Mouse (Mus musculus): ENCODE measurements around the gene Nlrc5. TPM values are rescaled to one million over a fixed set of nuclear protein-coding genes. Genes with fewer than 3 reads are reported as not detected.
"Not testable (repeated sequence)": the region's sequence is repeated elsewhere in the genome, so short reads cannot be mapped to it uniquely, and the experiment has no call there.

The Nlrc5 gene
- polyA plus RNA-seq, 1 experiment from 2014 or later = 0.45 TPM

DNA sequence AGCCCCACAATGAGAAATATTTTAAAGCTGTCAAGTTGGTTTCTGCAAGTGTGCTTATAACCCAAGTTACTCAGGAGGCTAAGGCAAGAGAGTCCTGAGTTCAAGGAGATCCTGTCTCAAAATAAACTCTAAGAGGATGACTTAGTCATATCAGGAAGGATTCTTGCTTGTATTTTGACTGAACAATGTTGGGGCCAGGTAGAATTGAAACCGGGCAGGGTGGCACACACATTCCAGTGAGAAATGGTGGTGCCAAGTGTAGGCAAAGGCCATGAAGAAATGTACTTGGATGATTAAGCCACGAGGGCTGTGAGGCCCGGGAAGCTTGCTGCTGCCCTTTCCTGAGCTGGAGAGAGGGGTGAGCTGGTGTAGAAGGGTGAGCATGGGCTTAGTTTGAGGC, 13.0 kb downstream of the Nlrc5 start:
- H3K27me3 ChIP-seq (ENCODE audit: control insufficient read depth, insufficient read depth, low read depth, low read length) = no peaks in the 10 kb centered on the region
- WGBS = 72% methylated on average over 3 of the region's 3 CpGs
- H3K4me1 ChIP-seq (replicated peaks; ENCODE audit: control insufficient read depth, insufficient read depth, low read length) = no peaks in the 10 kb centered on the region
- no peak overlapping the region for H3K9ac ChIP-seq (ENCODE audit: low read length)
- H3K27ac ChIP-seq (ENCODE audit: low read length) = no peak overlapping the region
- H3K36me3 ChIP-seq (ENCODE audit: control insufficient read depth, insufficient read depth, low read length) = no peaks in the 10 kb centered on the region
- no peak overlapping the region for H3K4me3 ChIP-seq (ENCODE audit: low read length)
- no peak for ATAC-seq (ENCODE audit: low read depth)
- no peaks in the 10 kb centered on the region for H3K9me3 ChIP-seq (ENCODE audit: control insufficient read depth, low read length)
- H3K4me2 ChIP-seq (ENCODE audit: low read depth, low read length) = no peak overlapping the region

GRCm38 (mm10) chr8:94447583-94448324, 13.6 kb downstream of the Nlrc5 start:
- Histone ChIP-seq H3K27me3 (ENCODE audit: control insufficient read depth, insufficient read depth, low read depth, low read length) (no peaks in the 10 kb centered on the region), H3K4me3 (ENCODE audit: low read length) (no peak overlapping the region), H3K36me3 (ENCODE audit: control insufficient read depth, insufficient read depth, low read length) (no peaks in the 10 kb centered on the region), H3K4me1 (replicated peaks; ENCODE audit: control insufficient read depth, insufficient read depth, low read length) (no peaks in the 10 kb centered on the region), H3K9ac (ENCODE audit: low read length) (no peak overlapping the region), H3K9me3 (ENCODE audit: control insufficient read depth, low read length) (no peaks in the 10 kb centered on the region), H3K27ac (ENCODE audit: low read length) (no peak overlapping the region), H3K4me2 (ENCODE audit: low read depth, low read length) (no peak overlapping the region)
- no peak for ATAC-seq (ENCODE audit: low read depth)
- WGBS = 79% methylated on average over 7 of the region's 7 CpGs

DNA sequence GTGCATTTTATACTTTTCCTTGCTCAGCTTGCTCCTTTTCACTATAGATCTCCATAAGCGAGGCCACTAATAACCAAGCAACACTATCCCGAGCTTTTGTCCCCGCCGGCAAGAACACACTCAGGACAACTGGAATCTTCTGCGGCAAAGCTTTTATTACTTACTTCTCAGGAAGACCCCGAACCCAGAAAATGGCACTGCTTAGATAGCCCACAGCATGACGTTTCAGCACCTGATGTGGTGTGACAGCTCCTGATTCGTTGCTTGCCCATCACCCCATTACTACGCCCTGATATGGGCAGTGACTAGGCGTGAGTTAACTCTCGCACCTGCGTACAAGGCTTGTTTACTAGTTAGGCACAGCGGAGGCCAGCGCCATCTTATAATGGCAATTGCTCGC, 18.8 kb downstream of the Nlrc5 start:
- WGBS = 87% methylated on average over 15 of the region's 15 CpGs
- not testable (repeated sequence) for H3K27ac ChIP-seq (ENCODE audit: low read length); H3K4me3 ChIP-seq (ENCODE audit: low read length); H3K4me1 ChIP-seq (replicated peaks; ENCODE audit: control insufficient read depth, insufficient read depth, low read length); H3K4me2 ChIP-seq (ENCODE audit: low read depth, low read length); H3K9me3 ChIP-seq (ENCODE audit: control insufficient read depth, low read length); H3K36me3 ChIP-seq (ENCODE audit: control insufficient read depth, insufficient read depth, low read length); H3K27me3 ChIP-seq (ENCODE audit: control insufficient read depth, insufficient read depth, low read depth, low read length); H3K9ac ChIP-seq (ENCODE audit: low read length); ATAC-seq (ENCODE audit: low read depth)

GRCm38 (mm10) chr8:94453868-94454488, 19.8 kb downstream of the Nlrc5 start:
- WGBS = 76% methylated on average over 6 of the region's 6 CpGs
- Histone ChIP-seq H3K9me3 (ENCODE audit: control insufficient read depth, low read length) (no peaks in the 10 kb centered on the region), H3K27ac (ENCODE audit: low read length) (no peak overlapping the region), H3K4me1 (replicated peaks; ENCODE audit: control insufficient read depth, insufficient read depth, low read length) (no peaks in the 10 kb centered on the region), H3K36me3 (ENCODE audit: control insufficient read depth, insufficient read depth, low read length) (no peaks in the 10 kb centered on the region), H3K4me2 (ENCODE audit: low read depth, low read length) (no peak overlapping the region), H3K9ac (ENCODE audit: low read length) (no peak overlapping the region), H3K4me3 (ENCODE audit: low read length) (no peak overlapping the region), H3K27me3 (ENCODE audit: control insufficient read depth, insufficient read depth, low read depth, low read length) (no peaks in the 10 kb centered on the region)
- ATAC-seq (ENCODE audit: low read depth) = no peak

GRCm38 (mm10) chr8:94454905-94455304, 20.7 kb downstream of the Nlrc5 start:
- Histone ChIP-seq H3K9ac (ENCODE audit: low read length) (no peak overlapping the region), H3K9me3 (ENCODE audit: control insufficient read depth, low read length) (no peaks in the 10 kb centered on the region), H3K4me1 (replicated peaks; ENCODE audit: control insufficient read depth, insufficient read depth, low read length) (no peaks in the 10 kb centered on the region), H3K27me3 (ENCODE audit: control insufficient read depth, insufficient read depth, low read depth, low read length) (no peaks in the 10 kb centered on the region), H3K4me2 (ENCODE audit: low read depth, low read length) (no peak overlapping the region), H3K36me3 (ENCODE audit: control insufficient read depth, insufficient read depth, low read length) (no peaks in the 10 kb centered on the region), H3K27ac (ENCODE audit: low read length) (no peak overlapping the region), H3K4me3 (ENCODE audit: low read length) (no peak overlapping the region)
- no peak for ATAC-seq (ENCODE audit: low read depth)
- 79% methylated on average over 5 of the region's 5 CpGs for WGBS

DNA sequence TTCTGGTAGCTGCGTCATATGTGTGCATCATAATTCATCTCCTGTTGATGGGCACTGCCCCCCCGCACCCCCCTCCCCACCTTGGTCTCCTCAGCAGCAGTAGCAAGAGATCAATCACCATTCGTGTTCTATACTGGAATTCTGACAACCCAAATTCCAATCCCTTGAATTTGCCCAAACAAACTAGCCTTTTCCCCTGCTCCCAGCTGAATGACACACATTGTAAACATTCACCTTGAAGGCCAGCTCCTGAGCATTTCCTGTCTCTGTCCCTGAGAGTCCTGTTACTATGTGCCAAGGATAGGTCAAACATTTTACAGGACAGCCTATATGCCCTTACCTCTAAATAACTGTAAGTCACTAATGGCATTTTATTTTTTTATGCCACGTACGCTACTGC, 21.9 kb downstream of the Nlrc5 start:
- no peak overlapping the region for H3K27ac ChIP-seq (ENCODE audit: low read length)
- H3K9me3 ChIP-seq (ENCODE audit: control insufficient read depth, low read length) = no peaks in the 10 kb centered on the region
- no peaks in the 10 kb centered on the region for H3K4me1 ChIP-seq (replicated peaks; ENCODE audit: control insufficient read depth, insufficient read depth, low read length)
- no peak overlapping the region for H3K9ac ChIP-seq (ENCODE audit: low read length)
- H3K4me3 ChIP-seq (ENCODE audit: low read length) = no peak overlapping the region
- WGBS = 61% methylated on average over 5 of the region's 5 CpGs
- no peak overlapping the region for H3K4me2 ChIP-seq (ENCODE audit: low read depth, low read length)
- ATAC-seq (ENCODE audit: low read depth) = no peak
- no peaks in the 10 kb centered on the region for H3K36me3 ChIP-seq (ENCODE audit: control insufficient read depth, insufficient read depth, low read length)
- H3K27me3 ChIP-seq (ENCODE audit: control insufficient read depth, insufficient read depth, low read depth, low read length) = no peaks in the 10 kb centered on the region

DNA sequence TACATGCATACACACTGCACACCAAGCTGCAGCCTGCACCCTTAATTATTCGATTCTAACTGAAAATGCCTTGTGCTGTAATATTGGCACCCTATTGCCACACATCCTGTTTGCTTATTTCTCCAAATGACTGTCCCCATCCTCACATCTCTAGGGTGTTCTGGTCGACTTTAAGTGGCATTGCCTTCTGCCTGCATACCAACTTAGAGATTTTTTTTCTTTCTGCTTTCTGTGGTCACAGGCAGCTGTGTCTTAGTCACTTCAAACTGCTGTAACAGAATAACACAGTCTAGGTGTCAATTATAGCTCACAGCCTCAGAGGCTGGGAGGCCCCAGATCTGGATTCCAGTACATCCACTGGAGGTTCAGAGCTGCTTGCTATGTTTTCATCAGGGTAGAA, 24.4 kb downstream of the Nlrc5 start:
- Histone ChIP-seq H3K27me3 (ENCODE audit: control insufficient read depth, insufficient read depth, low read depth, low read length) (no peaks in the 10 kb centered on the region), H3K4me3 (ENCODE audit: low read length) (no peak overlapping the region), H3K4me1 (replicated peaks; ENCODE audit: control insufficient read depth, insufficient read depth, low read length) (no peaks in the 10 kb centered on the region), H3K9me3 (ENCODE audit: control insufficient read depth, low read length) (no peaks in the 10 kb centered on the region), H3K4me2 (ENCODE audit: low read depth, low read length) (no peak overlapping the region), H3K27ac (ENCODE audit: low read length) (no peak overlapping the region), H3K9ac (ENCODE audit: low read length) (no peak overlapping the region), H3K36me3 (ENCODE audit: control insufficient read depth, insufficient read depth, low read length) (no peaks in the 10 kb centered on the region)
- 53% methylated on average over 2 of the region's 2 CpGs for WGBS
- ATAC-seq (ENCODE audit: low read depth) = no peak

DNA sequence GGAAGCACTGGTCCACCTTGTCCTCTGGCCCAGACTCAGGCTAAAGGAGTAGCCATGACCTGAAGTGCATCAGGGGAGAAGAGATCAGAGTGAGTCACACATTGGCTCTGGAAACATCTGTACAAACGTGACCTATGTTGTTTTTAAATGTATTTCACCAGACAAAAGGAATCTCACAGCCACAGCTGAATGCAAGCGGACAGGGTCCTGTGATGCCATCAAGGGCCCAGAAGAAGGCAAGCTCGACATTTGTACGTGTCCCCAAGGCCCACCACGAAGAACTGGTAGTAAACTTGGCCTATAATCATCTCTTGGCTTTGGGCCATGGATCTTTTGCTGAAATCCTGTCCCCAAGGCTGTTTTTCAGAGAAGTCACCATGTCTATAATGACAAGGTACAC, 35.5 kb downstream of the Nlrc5 start:
- Histone ChIP-seq H3K36me3 (ENCODE audit: control insufficient read depth, insufficient read depth, low read length) (no peaks in the 10 kb centered on the region), H3K4me2 (ENCODE audit: low read depth, low read length) (no peak overlapping the region), H3K9ac (ENCODE audit: low read length) (no peak overlapping the region), H3K27ac (ENCODE audit: low read length) (no peak overlapping the region), H3K9me3 (ENCODE audit: control insufficient read depth, low read length) (no peaks in the 10 kb centered on the region), H3K4me3 (ENCODE audit: low read length) (no peak overlapping the region), H3K4me1 (replicated peaks; ENCODE audit: control insufficient read depth, insufficient read depth, low read length) (no peaks in the 10 kb centered on the region), H3K27me3 (ENCODE audit: control insufficient read depth, insufficient read depth, low read depth, low read length) (no peaks in the 10 kb centered on the region)
- WGBS = 71% methylated on average over 5 of the region's 5 CpGs
- ATAC-seq (ENCODE audit: low read depth) = no peak

- Histone ChIP-seq H3K27ac (ENCODE audit: low read length) (no peak overlapping the region), H3K36me3 (ENCODE audit: control insufficient read depth, insufficient read depth, low read length) (no peaks in the 10 kb centered on the region), H3K4me1 (replicated peaks; ENCODE audit: control insufficient read depth, insufficient read depth, low read length) (no peaks in the 10 kb centered on the region), H3K9me3 (ENCODE audit: control insufficient read depth, low read length) (no peaks in the 10 kb centered on the region), H3K4me2 (ENCODE audit: low read depth, low read length) (no peak overlapping the region), H3K4me3 (ENCODE audit: low read length) (no peak overlapping the region), H3K27me3 (ENCODE audit: control insufficient read depth, insufficient read depth, low read depth, low read length) (no peaks in the 10 kb centered on the region), H3K9ac (ENCODE audit: low read length) (no peak overlapping the region)
- ATAC-seq (ENCODE audit: low read depth) = no peak
- WGBS = 61% methylated on average over 2 of the region's 2 CpGs
Measured at GRCm38 (mm10) chr8:94470794-94471193, 36.6 kb downstream of the Nlrc5 start.
